Mouse (Mus musculus): ENCODE measurements around the gene Ecsit. TPM values are rescaled to one million over a fixed set of nuclear protein-coding genes. Genes with fewer than 3 reads are reported as not detected.
A peak's percentile ranks its signal among the peaks of the same experiment; 100 is the strongest.

Gene Ecsit
- polyA plus RNA-seq, 1 experiment from 2014 or later, result 22.2 TPM

GRCm38 (mm10) chr9:22121545-22121944 is 36.3 kb upstream of the Ecsit start:
- H3K4me3 ChIP-seq (ENCODE audit: low read depth, low read length), result no peak overlapping the region
- peak overlapping the region; percentile 69 for H3K27ac ChIP-seq (ENCODE audit: low read length)
- peaks cover 11% of the 10 kb centered on the region for H3K36me3 ChIP-seq (ENCODE audit: control insufficient read depth, insufficient read depth)
- H3K4me2 ChIP-seq (ENCODE audit: low read depth, low read length), result peak overlapping the region; percentile 25; the same call in 1 of the 2 replicates
- H3K9ac ChIP-seq (ENCODE audit: low read depth, low read length), result peak overlapping the region; percentile 13; the same call in 1 of the 2 replicates
- H3K27me3 ChIP-seq (ENCODE audit: control insufficient read depth, insufficient read depth, low read depth, low read length), result no peaks in the 10 kb centered on the region
- H3K9me3 ChIP-seq (replicated peaks; ENCODE audit: control insufficient read depth, low read length), result no peaks in the 10 kb centered on the region
- peaks cover 57% of the 10 kb centered on the region for H3K4me1 ChIP-seq (ENCODE audit: control insufficient read depth, low read depth, low read length)
- ATAC-seq (ENCODE audit: low read depth), result peak; percentile 62

GRCm38 (mm10) chr9:22119543-22119942 is 34.3 kb upstream of the Ecsit start:
- Histone ChIP-seq H3K27me3 (ENCODE audit: control insufficient read depth, insufficient read depth, low read depth, low read length) (no peaks in the 10 kb centered on the region), H3K4me3 (ENCODE audit: low read depth, low read length) (no peak overlapping the region), H3K9me3 (replicated peaks; ENCODE audit: control insufficient read depth, low read length) (no peaks in the 10 kb centered on the region), H3K9ac (ENCODE audit: low read depth, low read length) (no peak overlapping the region), H3K4me2 (ENCODE audit: low read depth, low read length) (no peak overlapping the region), H3K36me3 (ENCODE audit: control insufficient read depth, insufficient read depth) (no peaks in the 10 kb centered on the region), H3K4me1 (ENCODE audit: control insufficient read depth, low read depth, low read length) (peaks cover 66% of the 10 kb centered on the region), H3K27ac (ENCODE audit: low read length) (peak overlapping the region; percentile 49)
- ATAC-seq (ENCODE audit: low read depth), result no peak
- WGBS (ENCODE audit: insufficient replicate concordance), result 77% methylated on average over 4 of the region's 4 CpGs

GRCm38 (mm10) chr9:22117754-22118456 is 32.7 kb upstream of the Ecsit start:
- Histone ChIP-seq H3K9ac (ENCODE audit: low read depth, low read length) (peak overlapping the region; percentile 55), H3K9me3 (replicated peaks; ENCODE audit: control insufficient read depth, low read length) (no peaks in the 10 kb centered on the region), H3K4me2 (ENCODE audit: low read depth, low read length) (peak overlapping the region; percentile 91), H3K4me3 (ENCODE audit: low read depth, low read length) (peak overlapping the region; percentile 92), H3K27me3 (ENCODE audit: control insufficient read depth, insufficient read depth, low read depth, low read length) (no peaks in the 10 kb centered on the region), H3K36me3 (ENCODE audit: control insufficient read depth, insufficient read depth) (peaks cover 7% of the 10 kb centered on the region), H3K27ac (ENCODE audit: low read length) (peak overlapping the region; percentile 70), H3K4me1 (ENCODE audit: control insufficient read depth, low read depth, low read length) (peaks cover 52% of the 10 kb centered on the region)
- 30% methylated on average over 10 of the region's 10 CpGs for WGBS (ENCODE audit: insufficient replicate concordance)
- no peak for ATAC-seq (ENCODE audit: low read depth)

- Histone ChIP-seq H3K4me1 (ENCODE audit: control insufficient read depth, low read depth, low read length) (peaks cover 41% of the 10 kb centered on the region), H3K27ac (ENCODE audit: low read length) (peak within 1 kb of the TSS; percentile 80), H3K9ac (ENCODE audit: low read depth, low read length) (peak within 1 kb of the TSS; percentile 90), H3K36me3 (ENCODE audit: control insufficient read depth, insufficient read depth) (peaks cover 16% of the 10 kb centered on the region), H3K9me3 (replicated peaks; ENCODE audit: control insufficient read depth, low read length) (no peaks in the 10 kb centered on the region), H3K27me3 (ENCODE audit: control insufficient read depth, insufficient read depth, low read depth, low read length) (no peaks in the 10 kb centered on the region), H3K4me2 (ENCODE audit: low read depth, low read length) (peak within 1 kb of the TSS; percentile 91), H3K4me3 (ENCODE audit: low read depth, low read length) (peak within 1 kb of the TSS; percentile 92)
- WGBS (ENCODE audit: insufficient replicate concordance), result under 1% methylated on average over 48 of the region's 52 CpGs
- ATAC-seq (ENCODE audit: low read depth), result peak; percentile 91
Measured at GRCm38 (mm10) chr9:22116740-22117426, 31.6 kb upstream of the Ecsit start, which contains the start of gene Elof1. Gene Elof1, minus strand, starts transcription at chr9:22117172.

GRCm38 (mm10) chr9:22116086-22116485 is 30.8 kb upstream of the Ecsit start:
- H3K27me3 ChIP-seq (ENCODE audit: control insufficient read depth, insufficient read depth, low read depth, low read length), result no peaks in the 10 kb centered on the region
- peak overlapping the region; percentile 80 for H3K27ac ChIP-seq (ENCODE audit: low read length)
- 25% methylated on average over 15 of the region's 15 CpGs for WGBS (ENCODE audit: insufficient replicate concordance)
- H3K9me3 ChIP-seq (replicated peaks; ENCODE audit: control insufficient read depth, low read length), result no peaks in the 10 kb centered on the region
- H3K4me3 ChIP-seq (ENCODE audit: low read depth, low read length), result peak overlapping the region; percentile 92
- peak overlapping the region; percentile 90 for H3K9ac ChIP-seq (ENCODE audit: low read depth, low read length)
- H3K4me2 ChIP-seq (ENCODE audit: low read depth, low read length), result peak overlapping the region; percentile 91
- peaks cover 35% of the 10 kb centered on the region for H3K4me1 ChIP-seq (ENCODE audit: control insufficient read depth, low read depth, low read length)
- no peak for ATAC-seq (ENCODE audit: low read depth)
- H3K36me3 ChIP-seq (ENCODE audit: control insufficient read depth, insufficient read depth), result peaks cover 16% of the 10 kb centered on the region

- Histone ChIP-seq H3K36me3 (ENCODE audit: control insufficient read depth, insufficient read depth) (peaks cover 16% of the 10 kb centered on the region), H3K9ac (ENCODE audit: low read depth, low read length) (peak overlapping the region; percentile 90; the same call in 1 of the 2 replicates), H3K9me3 (replicated peaks; ENCODE audit: control insufficient read depth, low read length) (no peaks in the 10 kb centered on the region), H3K27ac (ENCODE audit: low read length) (peak overlapping the region; percentile 42; the same call in 1 of the 2 replicates), H3K4me2 (ENCODE audit: low read depth, low read length) (peak overlapping the region; percentile 91), H3K4me1 (ENCODE audit: control insufficient read depth, low read depth, low read length) (peaks cover 30% of the 10 kb centered on the region), H3K4me3 (ENCODE audit: low read depth, low read length) (peak overlapping the region; percentile 92), H3K27me3 (ENCODE audit: control insufficient read depth, insufficient read depth, low read depth, low read length) (no peaks in the 10 kb centered on the region)
- ATAC-seq (ENCODE audit: low read depth), result no peak
- WGBS (ENCODE audit: insufficient replicate concordance), result 79% methylated on average over 4 of the region's 4 CpGs
Measured at GRCm38 (mm10) chr9:22115635-22116034, 30.4 kb upstream of the Ecsit start.

- no peak for ATAC-seq (ENCODE audit: low read depth)
- Histone ChIP-seq H3K9me3 (replicated peaks; ENCODE audit: control insufficient read depth, low read length) (no peaks in the 10 kb centered on the region), H3K4me2 (ENCODE audit: low read depth, low read length) (no peak overlapping the region), H3K4me3 (ENCODE audit: low read depth, low read length) (no peak overlapping the region), H3K36me3 (ENCODE audit: control insufficient read depth, insufficient read depth) (peaks cover 14% of the 10 kb centered on the region), H3K4me1 (ENCODE audit: control insufficient read depth, low read depth, low read length) (no peaks in the 10 kb centered on the region), H3K9ac (ENCODE audit: low read depth, low read length) (no peak overlapping the region), H3K27ac (ENCODE audit: low read length) (no peak overlapping the region), H3K27me3 (ENCODE audit: control insufficient read depth, insufficient read depth, low read depth, low read length) (no peaks in the 10 kb centered on the region)
- 78% methylated on average over 9 of the region's 9 CpGs for WGBS (ENCODE audit: insufficient replicate concordance)
Measured at GRCm38 (mm10) chr9:22108194-22108593, 23.0 kb upstream of the Ecsit start.

GRCm38 (mm10) chr9:22099922-22100321 is 14.7 kb upstream of the Ecsit start:
- Histone ChIP-seq H3K27ac (ENCODE audit: low read length) (no peak overlapping the region), H3K4me1 (ENCODE audit: control insufficient read depth, low read depth, low read length) (peaks cover 3% of the 10 kb centered on the region; the same call in 1 of the 2 replicates), H3K4me2 (ENCODE audit: low read depth, low read length) (no peak overlapping the region), H3K9me3 (replicated peaks; ENCODE audit: control insufficient read depth, low read length) (no peaks in the 10 kb centered on the region), H3K27me3 (ENCODE audit: control insufficient read depth, insufficient read depth, low read depth, low read length) (peaks cover 32% of the 10 kb centered on the region), H3K36me3 (ENCODE audit: control insufficient read depth, insufficient read depth) (no peaks in the 10 kb centered on the region), H3K4me3 (ENCODE audit: low read depth, low read length) (no peak overlapping the region), H3K9ac (ENCODE audit: low read depth, low read length) (no peak overlapping the region)
- ATAC-seq (ENCODE audit: low read depth), result no peak
- WGBS (ENCODE audit: insufficient replicate concordance), result 3% methylated on average over 18 of the region's 18 CpGs

Measured in liver, embryonic 16.5 days (tissue).